In the genomic region with DNA sequence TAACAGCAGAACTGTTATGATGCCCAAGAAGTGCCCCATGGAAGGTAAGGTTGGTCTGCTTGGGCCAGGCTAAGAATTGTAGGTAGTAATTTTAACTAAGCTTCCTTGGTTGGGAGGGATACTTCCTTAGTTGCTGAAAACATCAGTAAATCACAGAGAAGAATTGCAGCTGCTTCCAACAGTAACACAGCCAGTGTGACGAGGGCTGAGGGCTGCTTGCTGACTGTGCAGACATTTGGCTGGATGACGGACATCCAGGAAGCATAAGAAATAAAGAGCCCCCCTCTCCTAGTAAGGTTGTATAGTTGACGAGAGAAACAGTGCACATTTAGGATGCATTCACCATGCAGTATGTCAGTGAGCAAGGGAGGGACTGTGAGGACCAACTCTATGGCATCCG, we compare ENCODE assay signal across 22 mouse cellular contexts.
DNase-seq lines count a peak whose midpoint lies in the region; ATAC-seq and TF ChIP-seq lines count a peak whose summit lies in the region.
"Had no signal": no experiment of that assay in that cellular context is flagged by ENCODE, and none has a peak within 500 bp of the region (broad histone marks: within the 10 kb centered on the region; RNA-seq: fewer than 3 reads in every experiment).

No protein-coding gene starts in this region.

- H3K4me2 ChIP-seq in kidney, embryonic 14.5 days (replicated peaks; ENCODE audit: low read depth, low read length): no peak overlapping the region
- no peak overlapping the region for H3K4me2 ChIP-seq in kidney, embryonic 16.5 days (replicated peaks; ENCODE audit: low read depth, low read length)
- H3K4me2 ChIP-seq: embryonic facial prominence, embryonic 13.5 days; embryonic facial prominence, embryonic 15.5 days; forebrain, embryonic 12.5 days had no signal

- ATAC-seq in kidney, embryonic 14.5 days (ENCODE audit: low FRiP score, low TSS enrichment): peak; percentile 76
- peak; percentile 70; the same call in 1 of the 2 replicates for ATAC-seq in kidney, embryonic 16.5 days (ENCODE audit: low FRiP score, low TSS enrichment)
- ATAC-seq: forebrain, embryonic 14.5 days had no signal

- no peak for DNase-seq in kidney, adult 8-10 months
- no peak for DNase-seq in kidney, postnatal 25 days
- peak; percentile 36 for DNase-seq in kidney, postnatal 10 days
- DNase-seq in kidney, adult 2 months: no peak
- DNase-seq: adrenal gland, adult 2 months; adrenal gland, postnatal 10 days; adrenal gland, postnatal 25 days; cerebellum, adult 11 months; cerebellum, adult 18-20 months; cerebellum, adult 8-10 months; cerebellum, adult 9-11 months; cerebellum, postnatal 14 days; cerebellum, postnatal 36 days; embryo, embryonic 11 days had no signal

- H3K4me1 ChIP-seq in kidney, embryonic 14.5 days (ENCODE audit: control insufficient read depth, insufficient read depth, low read length): no peaks in the 10 kb centered on the region
- H3K4me1 ChIP-seq in kidney, embryonic 16.5 days (ENCODE audit: insufficient read depth, low read length): no peaks in the 10 kb centered on the region
- no peaks in the 10 kb centered on the region for H3K4me1 ChIP-seq in kidney, adult 2 months (ENCODE audit: control insufficient read depth, insufficient read depth, low read length)
- H3K4me1 ChIP-seq: forebrain, embryonic 10.5 days; forebrain, embryonic 12.5 days had no signal

- WGBS in kidney, embryonic 14.5 days: 44% methylated on average over 4 of the region's 4 CpGs
- 50% methylated on average over 4 of the region's 4 CpGs for WGBS in kidney, embryonic 16.5 days
- WGBS in kidney, adult 2 months: 75% methylated on average over 4 of the region's 4 CpGs

- no peak overlapping the region for H3K9ac ChIP-seq in kidney, embryonic 14.5 days (ENCODE audit: low read depth, low read length)
- no peak overlapping the region for H3K9ac ChIP-seq in kidney, embryonic 16.5 days (replicated peaks; ENCODE audit: low read length)
- H3K9ac ChIP-seq: embryonic facial prominence, embryonic 13.5 days; embryonic facial prominence, embryonic 15.5 days; forebrain, embryonic 12.5 days had no signal

- H3K9me3 ChIP-seq in kidney, embryonic 14.5 days (ENCODE audit: control insufficient read depth, low read length): no peaks in the 10 kb centered on the region
- no peaks in the 10 kb centered on the region for H3K9me3 ChIP-seq in kidney, embryonic 16.5 days (ENCODE audit: low read length)
- H3K9me3 ChIP-seq: embryonic facial prominence, embryonic 13.5 days; embryonic facial prominence, embryonic 15.5 days; forebrain, embryonic 10.5 days; forebrain, embryonic 12.5 days had no signal

- H3K4me3 ChIP-seq in kidney, embryonic 14.5 days (ENCODE audit: low read length): no peak overlapping the region
- H3K4me3 ChIP-seq in kidney, embryonic 16.5 days (ENCODE audit: low read length): no peak overlapping the region
- H3K4me3 ChIP-seq in kidney, adult 2 months (ENCODE audit: insufficient read depth, low read depth, low read length): no peak overlapping the region
- H3K4me3 ChIP-seq: embryonic facial prominence, embryonic 13.5 days; embryonic facial prominence, embryonic 15.5 days; erythroblast, embryonic 14.5 days; forebrain, embryonic 10.5 days; forebrain, embryonic 12.5 days had no signal

- no peaks in the 10 kb centered on the region for H3K27me3 ChIP-seq in kidney, embryonic 14.5 days (ENCODE audit: control insufficient read depth, insufficient read depth, low read length)
- no peaks in the 10 kb centered on the region for H3K27me3 ChIP-seq in kidney, embryonic 16.5 days (ENCODE audit: insufficient read depth, low read length)
- H3K27me3 ChIP-seq in kidney, adult 2 months (replicated peaks; ENCODE audit: control insufficient read depth, insufficient read depth, low read length): no peaks in the 10 kb centered on the region
- H3K27me3 ChIP-seq: embryonic facial prominence, embryonic 13.5 days; embryonic facial prominence, embryonic 15.5 days; forebrain, embryonic 12.5 days had no signal

- no peaks in the 10 kb centered on the region for H3K36me3 ChIP-seq in kidney, embryonic 14.5 days (ENCODE audit: control insufficient read depth, insufficient read depth, low read length)
- H3K36me3 ChIP-seq in kidney, embryonic 16.5 days (ENCODE audit: insufficient read depth, low read length): no peaks in the 10 kb centered on the region
- H3K36me3 ChIP-seq in kidney, adult 2 months (ENCODE audit: control insufficient read depth, insufficient read depth, low read length): no peaks in the 10 kb centered on the region; the same call in 1 of the 2 replicates
- H3K36me3 ChIP-seq: embryonic facial prominence, embryonic 13.5 days; embryonic facial prominence, embryonic 15.5 days; forebrain, embryonic 10.5 days; forebrain, embryonic 12.5 days had no signal

- no peak for TF ChIP-seq POLR2A in kidney, adult 2 months (IDR thresholded peaks at IDR 0.05; ENCODE audit: low read depth, low read length)

- TF ChIP-seq CTCF in kidney, adult 2 months (conservative IDR thresholded peaks at IDR 0.05; ENCODE audit: insufficient read depth, insufficient read length, low read depth, low read length): no peak

- no peak overlapping the region for H3K27ac ChIP-seq in kidney, embryonic 14.5 days (ENCODE audit: low read depth, low read length)
- peak overlapping the region; percentile 48; the same call in 1 of the 2 replicates for H3K27ac ChIP-seq in kidney, embryonic 16.5 days (ENCODE audit: low read length)
- no peak overlapping the region for H3K27ac ChIP-seq in kidney, adult 2 months (ENCODE audit: insufficient read depth, low read depth, low read length)
- H3K27ac ChIP-seq: embryonic facial prominence, embryonic 13.5 days; embryonic facial prominence, embryonic 15.5 days; forebrain, embryonic 10.5 days; forebrain, embryonic 12.5 days had no signal
